Mouse (Mus musculus): ENCODE measurements around the gene Slc6a16. TPM values are rescaled to one million over a fixed set of nuclear protein-coding genes. Genes with fewer than 3 reads are reported as not detected.

Slc6a16 gene
- polyA plus RNA-seq, 1 experiment from 2014 or later, result not detected

- no peaks in the 10 kb centered on the region for H3K27me3 ChIP-seq (ENCODE audit: control insufficient read depth, insufficient read depth, low read length)
- DNase-seq (ENCODE audit: low spot score), result no peak
- H3K27ac ChIP-seq (replicated peaks; ENCODE audit: low read depth, low read length), result no peak overlapping the region
- 98% methylated on average over 5 of the region's 5 CpGs for WGBS
- H3K9me3 ChIP-seq (replicated peaks; ENCODE audit: control insufficient read depth, low read length), result no peaks in the 10 kb centered on the region
- H3K36me3 ChIP-seq (replicated peaks; ENCODE audit: control insufficient read depth, insufficient read depth, low read depth, low read length), result peaks cover 49% of the 10 kb centered on the region
- ATAC-seq (replicated peaks; ENCODE audit: insufficient number of reproducible peaks, low FRiP score, low TSS enrichment, low read depth), result no peak
- no peak overlapping the region for H3K4me3 ChIP-seq (ENCODE audit: low read depth, low read length)
- no peaks in the 10 kb centered on the region for H3K4me1 ChIP-seq (ENCODE audit: control insufficient read depth, insufficient read depth, low read length)
- H3K4me2 ChIP-seq (ENCODE audit: low read depth, low read length), result no peak overlapping the region
- H3K9ac ChIP-seq (replicated peaks; ENCODE audit: low read length), result no peak overlapping the region
These were observed 14.5 kb upstream of the Slc6a16 start for GRCm38 (mm10) chr7:45226421-45226820.

GRCm38 (mm10) chr7:45228548-45228947 is 12.3 kb upstream of the Slc6a16 start:
- H3K4me3 ChIP-seq (ENCODE audit: low read depth, low read length), result no peak overlapping the region
- H3K9ac ChIP-seq (replicated peaks; ENCODE audit: low read length), result no peak overlapping the region
- H3K4me2 ChIP-seq (ENCODE audit: low read depth, low read length), result no peak overlapping the region
- no peak for DNase-seq (ENCODE audit: low spot score)
- H3K4me1 ChIP-seq (ENCODE audit: control insufficient read depth, insufficient read depth, low read length), result peaks cover under 1% of the 10 kb centered on the region; the same call in 1 of the 2 replicates
- ATAC-seq (replicated peaks; ENCODE audit: insufficient number of reproducible peaks, low FRiP score, low TSS enrichment, low read depth), result no peak
- whole genome bisulfite sequencing, result 98% methylated on average over 18 of the region's 18 CpGs
- H3K27me3 ChIP-seq (ENCODE audit: control insufficient read depth, insufficient read depth, low read length), result no peaks in the 10 kb centered on the region
- H3K9me3 ChIP-seq (replicated peaks; ENCODE audit: control insufficient read depth, low read length), result no peaks in the 10 kb centered on the region
- H3K27ac ChIP-seq (replicated peaks; ENCODE audit: low read depth, low read length), result no peak overlapping the region
- peaks cover 42% of the 10 kb centered on the region for H3K36me3 ChIP-seq (replicated peaks; ENCODE audit: control insufficient read depth, insufficient read depth, low read depth, low read length)

GRCm38 (mm10) chr7:45229046-45229445 is 11.8 kb upstream of the Slc6a16 start:
- WGBS, result 97% methylated on average over 8 of the region's 8 CpGs
- Histone ChIP-seq H3K36me3 (replicated peaks; ENCODE audit: control insufficient read depth, insufficient read depth, low read depth, low read length) (peaks cover 42% of the 10 kb centered on the region), H3K27ac (replicated peaks; ENCODE audit: low read depth, low read length) (no peak overlapping the region), H3K4me3 (ENCODE audit: low read depth, low read length) (no peak overlapping the region), H3K9ac (replicated peaks; ENCODE audit: low read length) (no peak overlapping the region), H3K27me3 (ENCODE audit: control insufficient read depth, insufficient read depth, low read length) (no peaks in the 10 kb centered on the region), H3K4me1 (ENCODE audit: control insufficient read depth, insufficient read depth, low read length) (peaks cover 3% of the 10 kb centered on the region; the same call in 1 of the 2 replicates), H3K9me3 (replicated peaks; ENCODE audit: control insufficient read depth, low read length) (no peaks in the 10 kb centered on the region), H3K4me2 (ENCODE audit: low read depth, low read length) (no peak overlapping the region)
- ATAC-seq (replicated peaks; ENCODE audit: insufficient number of reproducible peaks, low FRiP score, low TSS enrichment, low read depth), result no peak
- no peak for DNase-seq (ENCODE audit: low spot score)

GRCm38 (mm10) chr7:45229459-45230203 is 11.3 kb upstream of the Slc6a16 start:
- H3K9me3 ChIP-seq (replicated peaks; ENCODE audit: control insufficient read depth, low read length), result no peaks in the 10 kb centered on the region
- ATAC-seq (replicated peaks; ENCODE audit: insufficient number of reproducible peaks, low FRiP score, low TSS enrichment, low read depth) (no peak), DNase-seq (ENCODE audit: low spot score) (no peak)
- peaks cover 5% of the 10 kb centered on the region for H3K4me1 ChIP-seq (ENCODE audit: control insufficient read depth, insufficient read depth, low read length)
- no peak overlapping the region for H3K27ac ChIP-seq (replicated peaks; ENCODE audit: low read depth, low read length)
- no peak overlapping the region for H3K4me3 ChIP-seq (ENCODE audit: low read depth, low read length)
- H3K27me3 ChIP-seq (ENCODE audit: control insufficient read depth, insufficient read depth, low read length), result no peaks in the 10 kb centered on the region
- WGBS, result 93% methylated on average over 7 of the region's 7 CpGs
- peaks cover 41% of the 10 kb centered on the region for H3K36me3 ChIP-seq (replicated peaks; ENCODE audit: control insufficient read depth, insufficient read depth, low read depth, low read length)
- no peak overlapping the region for H3K9ac ChIP-seq (replicated peaks; ENCODE audit: low read length)
- no peak overlapping the region for H3K4me2 ChIP-seq (ENCODE audit: low read depth, low read length)

- H3K9me3 ChIP-seq (replicated peaks; ENCODE audit: control insufficient read depth, low read length), result no peaks in the 10 kb centered on the region
- H3K4me3 ChIP-seq (ENCODE audit: low read depth, low read length), result no peak overlapping the region
- H3K9ac ChIP-seq (replicated peaks; ENCODE audit: low read length), result no peak overlapping the region
- H3K27me3 ChIP-seq (ENCODE audit: control insufficient read depth, insufficient read depth, low read length), result peaks cover 3% of the 10 kb centered on the region; the same call in 1 of the 2 replicates
- 92% methylated on average over 12 of the region's 12 CpGs for WGBS
- H3K4me1 ChIP-seq (ENCODE audit: control insufficient read depth, insufficient read depth, low read length), result peaks cover 5% of the 10 kb centered on the region
- no peak overlapping the region for H3K27ac ChIP-seq (replicated peaks; ENCODE audit: low read depth, low read length)
- H3K36me3 ChIP-seq (replicated peaks; ENCODE audit: control insufficient read depth, insufficient read depth, low read depth, low read length), result peaks cover 29% of the 10 kb centered on the region
- ATAC-seq (replicated peaks; ENCODE audit: insufficient number of reproducible peaks, low FRiP score, low TSS enrichment, low read depth), result no peak
- DNase-seq (ENCODE audit: low spot score), result no peak
- no peak overlapping the region for H3K4me2 ChIP-seq (ENCODE audit: low read depth, low read length)
These were observed 9.7 kb upstream of the Slc6a16 start for GRCm38 (mm10) chr7:45231192-45231591.

GRCm38 (mm10) chr7:45231941-45232340 is 8.9 kb upstream of the Slc6a16 start:
- ATAC-seq (replicated peaks; ENCODE audit: insufficient number of reproducible peaks, low FRiP score, low TSS enrichment, low read depth) (no peak), DNase-seq (ENCODE audit: low spot score) (no peak)
- Histone ChIP-seq H3K4me1 (ENCODE audit: control insufficient read depth, insufficient read depth, low read length) (peaks cover 5% of the 10 kb centered on the region), H3K27ac (replicated peaks; ENCODE audit: low read depth, low read length) (no peak overlapping the region), H3K4me3 (ENCODE audit: low read depth, low read length) (no peak overlapping the region), H3K36me3 (replicated peaks; ENCODE audit: control insufficient read depth, insufficient read depth, low read depth, low read length) (peaks cover 22% of the 10 kb centered on the region), H3K4me2 (ENCODE audit: low read depth, low read length) (no peak overlapping the region), H3K27me3 (ENCODE audit: control insufficient read depth, insufficient read depth, low read length) (peaks cover 3% of the 10 kb centered on the region; the same call in 1 of the 2 replicates), H3K9ac (replicated peaks; ENCODE audit: low read length) (no peak overlapping the region), H3K9me3 (replicated peaks; ENCODE audit: control insufficient read depth, low read length) (no peaks in the 10 kb centered on the region)
- 87% methylated on average over 11 of the region's 11 CpGs for WGBS

- no peak for ATAC-seq (replicated peaks; ENCODE audit: insufficient number of reproducible peaks, low FRiP score, low TSS enrichment, low read depth)
- Histone ChIP-seq H3K9me3 (replicated peaks; ENCODE audit: control insufficient read depth, low read length) (no peaks in the 10 kb centered on the region), H3K4me3 (ENCODE audit: low read depth, low read length) (no peak overlapping the region), H3K4me1 (ENCODE audit: control insufficient read depth, insufficient read depth, low read length) (peaks cover 5% of the 10 kb centered on the region), H3K27me3 (ENCODE audit: control insufficient read depth, insufficient read depth, low read length) (peaks cover 3% of the 10 kb centered on the region; the same call in 1 of the 2 replicates), H3K36me3 (replicated peaks; ENCODE audit: control insufficient read depth, insufficient read depth, low read depth, low read length) (peaks cover 20% of the 10 kb centered on the region), H3K4me2 (ENCODE audit: low read depth, low read length) (no peak overlapping the region), H3K27ac (replicated peaks; ENCODE audit: low read depth, low read length) (no peak overlapping the region), H3K9ac (replicated peaks; ENCODE audit: low read length) (no peak overlapping the region)
- WGBS, result 72% methylated on average over 13 of the region's 13 CpGs
- no peak for DNase-seq (ENCODE audit: low spot score)
These were observed 8.0 kb upstream of the Slc6a16 start for GRCm38 (mm10) chr7:45232716-45233465.

Data from embryonic facial prominence, embryonic 11.5 days (tissue).